Mouse (Mus musculus) kidney, adult 8-10 months (tissue): ENCODE measurements at regions not wholly inside any gene's neighbourhood (a gene's known extent, or its start where the extent isn't known, plus 50 kb on each side); places are given as distances from the start of the nearest gene placed in this dataset.

Source experiments
- DNase-seq, 2 experiments: peaks; one replicate each; pipeline ENCODE4 v3.0.0; 2022

DNA sequence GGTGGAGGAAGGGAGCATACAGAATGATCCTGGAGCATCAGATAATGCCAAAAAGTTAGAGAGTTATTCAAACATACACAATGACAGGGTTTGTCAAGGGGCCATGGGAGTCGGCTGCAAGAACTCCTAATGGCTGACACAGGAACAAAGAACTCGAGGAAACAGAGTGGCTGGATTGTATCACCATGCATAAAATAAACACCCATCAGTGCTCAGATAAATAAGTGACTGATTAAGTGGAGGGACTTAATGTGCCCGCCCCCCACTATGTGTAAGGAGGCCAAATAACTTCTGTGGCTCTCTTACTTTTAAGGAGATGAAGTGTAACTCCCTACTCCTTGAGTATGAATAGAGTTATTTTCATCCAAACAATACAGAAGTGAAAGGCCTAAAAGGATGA lies 220.1 kb upstream of the 9630041A04Rik start:
- no peak for DNase-seq

DNA sequence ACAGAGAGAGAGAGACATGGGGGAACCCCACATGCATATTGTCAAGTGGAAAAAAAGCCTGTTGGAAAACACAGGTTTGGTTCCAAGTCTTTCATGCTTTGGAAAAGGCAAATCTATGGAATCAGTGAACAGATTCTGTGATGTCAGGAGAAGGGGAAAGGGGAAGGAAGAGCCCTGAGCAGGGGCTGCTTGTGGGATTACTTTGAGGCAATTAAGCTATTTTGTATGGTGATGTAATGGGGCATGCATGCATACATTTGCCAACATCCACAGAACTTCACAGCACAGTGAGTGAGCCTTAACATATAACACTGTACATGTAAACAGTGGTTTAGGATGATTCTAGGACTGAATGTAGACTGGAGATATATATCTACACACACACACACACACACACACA lies 221.0 kb upstream of the 9630041A04Rik start:
- no peak for DNase-seq

DNA sequence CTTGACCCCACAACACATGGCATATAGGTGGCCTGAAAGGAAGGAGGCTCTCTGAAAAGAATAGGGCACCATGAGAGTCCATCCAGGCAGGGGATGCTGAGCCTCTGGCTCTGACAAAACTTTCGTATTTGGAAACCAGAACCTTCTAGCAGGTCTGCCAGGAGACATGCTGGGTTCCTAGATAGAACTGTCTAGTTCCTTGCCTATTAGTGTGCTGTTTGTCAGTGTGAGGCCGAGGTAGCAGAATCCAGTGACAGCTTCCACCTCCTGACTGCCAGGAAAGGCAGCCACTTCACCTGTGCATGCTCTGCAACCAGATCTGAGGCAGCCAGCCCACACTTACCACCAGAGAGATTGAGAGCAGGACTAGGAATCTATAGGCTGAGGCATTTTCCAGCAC lies 245.4 kb upstream of the 9630041A04Rik start:
- DNase-seq, result no peak

DNA sequence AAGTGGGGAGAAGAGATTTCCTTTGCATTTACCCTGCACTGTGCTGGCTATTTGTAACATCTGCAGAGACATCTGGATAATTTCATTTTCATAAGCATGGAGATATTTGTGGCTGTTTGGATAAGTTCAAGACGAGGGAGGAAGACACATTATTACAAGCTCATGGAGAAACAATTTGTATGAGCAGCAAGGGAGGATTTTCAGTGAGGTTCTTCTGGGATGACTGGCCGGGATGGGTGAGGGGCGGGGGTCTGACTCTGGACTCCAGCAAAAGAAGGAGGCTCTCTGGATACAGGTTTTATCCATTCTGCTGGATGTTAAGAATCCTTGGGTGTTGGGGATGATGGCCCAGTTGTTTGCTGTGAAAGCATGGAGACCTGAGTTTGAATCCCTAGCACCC lies 246.5 kb upstream of the 9630041A04Rik start:
- no peak for DNase-seq

DNA sequence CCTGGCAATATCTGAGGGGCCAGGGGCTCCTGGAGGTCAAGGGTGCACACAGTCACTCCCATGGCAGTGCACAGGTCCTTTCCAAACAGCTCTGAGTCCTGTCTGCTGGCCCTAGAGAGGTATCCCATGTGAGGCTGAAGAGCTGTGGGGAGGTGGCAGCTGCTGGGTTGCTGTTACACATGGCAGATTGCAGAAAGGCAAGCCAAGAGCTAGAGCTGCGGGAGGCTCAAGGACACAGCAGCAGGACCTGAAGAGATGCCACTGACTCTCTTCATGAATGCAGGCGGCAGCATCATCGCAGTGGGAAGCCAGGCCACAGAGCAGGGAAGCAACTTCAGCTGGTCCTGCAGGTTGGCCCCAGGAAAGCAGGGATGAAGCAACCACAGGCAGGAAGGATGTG lies 247.7 kb upstream of the 9630041A04Rik start:
- no peak for DNase-seq

DNA sequence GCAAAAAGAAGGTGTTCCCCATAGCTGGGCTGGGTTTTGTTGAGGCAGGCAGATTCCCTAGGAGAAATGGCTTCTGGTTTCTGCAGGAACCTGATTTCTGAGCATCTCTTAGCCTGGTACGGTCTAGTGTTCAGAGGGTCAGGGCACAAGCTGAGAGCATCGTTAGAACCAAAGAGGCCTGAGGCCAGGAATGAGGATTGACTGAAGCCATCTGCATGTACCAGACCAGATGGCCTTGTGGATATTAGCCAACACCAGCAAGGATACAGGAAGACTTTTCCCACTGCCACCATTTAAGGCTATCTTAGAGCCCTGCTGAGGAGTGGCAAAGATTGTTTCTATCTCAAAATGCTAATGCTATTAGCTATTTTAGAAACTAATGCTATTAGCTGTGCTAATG lies 248.2 kb upstream of the 9630041A04Rik start:
- DNase-seq, result no peak

DNA sequence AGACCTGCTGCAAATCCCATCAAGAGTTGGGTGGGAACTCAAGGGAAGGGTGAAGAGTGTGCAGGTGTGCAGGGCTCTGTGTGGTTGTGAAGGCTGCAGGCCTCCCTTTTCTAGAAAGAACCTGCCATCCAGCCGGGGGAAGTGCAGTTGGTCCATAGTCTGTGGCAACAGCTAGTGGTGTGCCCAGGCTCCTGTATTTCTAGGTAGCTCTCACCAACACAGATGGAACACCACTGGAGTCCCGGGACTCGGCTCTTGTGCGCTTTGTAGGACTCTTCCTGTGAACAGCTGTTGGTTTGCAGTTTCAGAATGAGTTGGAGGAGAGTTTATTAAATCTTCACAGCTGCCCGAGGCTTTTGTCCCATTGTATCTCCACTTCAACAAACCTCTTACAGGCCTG lies 248.7 kb upstream of the 9630041A04Rik start:
- no peak for DNase-seq

DNA sequence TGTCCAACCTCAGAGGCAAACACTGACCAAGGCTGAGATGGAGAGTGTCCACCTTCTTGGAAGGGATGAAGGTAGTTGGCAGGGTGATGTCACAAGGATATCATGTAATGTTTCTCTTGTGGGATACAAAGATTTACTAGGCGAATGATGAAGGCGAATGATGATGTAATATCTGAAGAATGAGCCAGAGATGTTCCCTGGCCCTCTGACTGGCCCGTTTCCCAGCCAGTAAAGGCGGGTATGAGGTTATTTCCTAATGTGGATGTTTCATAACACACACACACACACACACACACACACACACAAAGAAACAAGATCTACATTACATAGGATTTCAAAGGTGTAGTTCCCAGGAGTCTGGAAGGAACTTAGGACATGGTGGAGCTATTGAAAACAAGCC lies 249.1 kb upstream of the 9630041A04Rik start:
- DNase-seq, result no peak

DNA sequence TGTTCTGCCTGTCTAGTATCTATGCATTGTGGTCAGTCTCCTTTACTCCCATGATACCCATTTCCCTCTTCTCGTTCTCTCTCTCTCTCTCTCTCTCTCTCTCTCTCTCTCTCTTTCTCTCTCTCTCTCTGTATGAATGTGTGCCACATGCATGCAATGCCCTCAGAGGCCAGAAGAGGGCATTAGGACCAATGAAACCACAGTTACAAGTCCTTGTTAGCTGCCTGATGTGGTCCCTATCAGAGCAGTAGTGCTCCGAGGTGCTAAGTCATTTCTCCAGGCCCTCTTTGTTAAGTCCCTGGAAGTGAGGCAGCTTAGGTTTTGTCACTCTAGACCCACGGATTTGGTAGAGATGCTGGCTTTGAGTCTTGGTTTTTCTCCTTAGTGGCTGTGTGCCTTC lies 250.2 kb upstream of the 9630041A04Rik start:
- DNase-seq, result peak in 1 of 2 experiments; percentile 41

DNA sequence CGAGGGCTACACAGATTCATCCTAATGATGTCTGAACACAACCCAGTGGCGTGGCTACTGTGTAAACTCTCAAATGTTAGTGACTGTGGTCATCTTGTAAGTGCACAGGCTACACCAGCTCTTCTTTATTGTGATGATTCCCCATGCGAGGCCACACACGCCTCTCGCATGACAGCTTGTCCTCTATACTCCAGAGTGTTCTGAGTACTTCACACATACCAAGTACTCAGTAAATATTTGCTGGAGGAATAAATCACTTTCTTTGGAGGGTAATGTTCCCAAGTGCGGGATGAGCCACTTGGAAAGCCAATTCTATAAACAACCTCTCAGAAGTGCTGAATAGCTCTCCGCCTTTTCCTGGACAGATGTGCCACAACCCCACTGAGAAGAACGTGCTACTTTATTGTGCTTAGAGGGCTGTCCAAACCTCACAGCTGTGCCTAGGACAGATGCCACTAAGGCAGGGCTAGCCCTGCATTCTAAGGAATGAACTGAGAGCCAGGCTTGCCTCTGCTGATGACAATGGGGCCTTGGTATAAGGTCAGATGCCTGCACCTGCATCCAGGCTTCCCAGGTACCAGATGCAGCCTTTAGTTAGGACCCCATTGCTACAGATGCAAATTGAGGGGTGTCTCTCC lies 250.7 kb upstream of the 9630041A04Rik start:
- no peak for DNase-seq

DNA sequence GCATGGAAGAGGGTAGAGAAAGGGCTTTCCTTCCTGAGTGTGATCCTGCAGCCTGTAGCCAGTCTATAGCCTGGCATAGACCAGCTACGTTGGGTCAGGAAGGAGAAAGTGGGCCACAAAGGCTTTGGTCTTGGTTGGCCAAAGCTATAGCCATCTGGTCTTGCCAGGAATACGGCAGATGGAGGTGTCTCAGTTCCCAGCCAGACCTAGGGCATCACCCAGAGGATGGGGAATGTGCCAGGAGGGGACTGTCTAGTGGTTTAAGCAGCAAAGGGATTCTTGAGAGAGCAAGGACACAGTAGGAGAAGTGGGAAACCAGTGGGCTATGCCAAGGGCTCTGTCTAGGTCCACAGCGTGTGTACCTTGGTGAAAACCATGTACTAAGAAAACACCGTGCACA lies 251.3 kb upstream of the 9630041A04Rik start:
- no peak for DNase-seq

DNA sequence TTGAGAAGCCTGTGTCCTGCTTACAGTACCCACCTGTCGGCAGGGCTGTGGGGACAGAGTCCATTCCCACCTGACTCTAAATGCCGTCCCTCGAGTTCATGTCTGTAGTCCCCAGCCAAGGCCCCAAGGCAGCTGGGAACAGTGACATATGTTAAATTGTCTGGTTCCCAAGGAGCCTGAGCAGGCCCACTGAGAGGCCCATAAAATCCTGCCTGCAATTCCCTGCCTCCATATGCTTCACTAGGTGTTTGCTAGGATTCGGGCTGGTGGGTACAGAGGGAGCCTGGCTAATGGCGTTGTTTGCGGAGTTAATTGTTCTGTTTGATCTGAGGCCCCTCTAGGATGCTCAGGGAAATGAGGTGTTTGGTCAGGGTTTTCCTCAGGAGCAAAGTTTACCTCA lies 258.8 kb upstream of the 9630041A04Rik start:
- no peak for DNase-seq

DNA sequence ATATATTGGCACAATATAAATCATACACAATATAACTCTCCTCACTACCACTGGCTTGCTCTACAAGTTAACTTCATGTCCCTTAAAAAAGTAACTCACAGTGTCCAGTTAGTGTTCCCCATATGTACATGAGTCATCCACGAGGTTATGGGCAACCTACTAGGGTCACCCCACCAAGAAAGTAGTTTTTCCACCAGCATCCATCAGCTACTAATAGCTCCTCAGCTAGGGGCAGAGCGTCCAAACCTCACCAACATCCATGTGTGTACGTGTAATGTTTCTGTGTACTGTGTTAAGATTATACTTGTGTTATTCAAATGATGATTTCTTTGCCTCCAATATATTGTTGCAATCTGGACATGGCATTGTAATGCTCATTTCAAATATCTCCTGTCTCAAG lies 264.7 kb upstream of the 9630041A04Rik start:
- DNase-seq, result no peak

DNA sequence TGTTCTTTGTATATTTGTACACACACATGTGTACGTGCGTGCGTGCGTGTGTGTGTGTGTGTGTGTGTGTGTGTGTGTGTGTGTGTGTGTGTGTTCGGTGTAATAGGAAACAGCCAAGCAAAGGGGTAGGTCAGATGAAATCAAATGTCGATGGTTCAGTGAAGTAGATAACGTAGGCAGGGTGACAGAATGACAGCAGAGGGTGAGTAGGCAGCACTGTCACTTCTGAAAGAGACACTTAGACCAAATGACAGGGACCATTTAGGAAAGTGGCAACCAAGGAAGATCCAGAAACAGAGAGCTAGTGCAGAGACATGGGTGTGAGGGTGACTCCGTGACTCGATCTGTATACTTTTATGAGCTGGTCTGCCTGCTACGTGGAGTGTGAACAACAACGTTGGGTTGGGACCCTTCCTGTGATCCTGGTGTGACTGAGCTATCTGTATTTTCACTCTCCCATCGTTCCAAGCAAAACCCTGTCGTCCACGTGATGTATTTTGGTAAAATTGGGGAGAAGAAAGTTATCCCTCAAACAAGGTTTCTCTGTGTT lies 266.5 kb upstream of the 9630041A04Rik start:
- DNase-seq, result no peak

DNA sequence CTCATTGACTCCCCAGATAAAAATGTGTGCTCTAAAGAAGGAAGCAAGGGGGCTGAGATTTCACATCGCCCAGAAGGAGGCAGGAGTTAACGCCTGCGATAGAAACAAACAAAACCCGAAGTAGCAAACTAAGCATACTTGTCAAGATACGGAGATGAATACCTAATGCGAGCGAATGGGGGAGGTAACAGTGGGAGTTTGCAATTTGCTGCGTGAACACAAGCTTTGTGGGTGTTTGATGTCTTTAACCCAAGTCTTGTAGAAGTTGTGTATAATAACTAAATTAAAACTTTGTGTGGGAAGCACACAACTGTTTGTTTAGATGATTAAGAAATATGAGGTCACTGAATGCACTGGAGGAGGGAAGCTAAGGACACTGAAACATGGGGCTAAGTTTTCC lies 269.0 kb upstream of the 9630041A04Rik start:
- no peak for DNase-seq

DNA sequence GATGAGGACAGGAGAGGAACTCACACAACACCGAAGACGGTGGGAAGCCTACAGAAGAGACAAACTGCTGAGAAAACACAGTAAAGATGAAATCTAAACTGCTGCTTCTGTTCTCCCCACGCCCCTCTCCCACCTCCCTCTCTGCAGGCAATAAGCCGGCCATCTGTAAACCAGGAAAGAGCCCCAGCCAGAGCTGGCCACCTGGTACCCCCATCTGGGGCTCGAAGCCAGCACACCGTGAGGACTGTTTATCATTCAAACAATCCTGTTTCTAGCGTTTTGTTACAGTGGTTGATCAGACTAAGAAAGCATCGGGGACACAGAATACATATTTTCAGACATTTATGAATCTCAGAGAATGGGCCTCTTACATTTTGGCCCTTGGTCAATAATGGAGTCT lies 270.0 kb upstream of the 9630041A04Rik start:
- no peak for DNase-seq

DNA sequence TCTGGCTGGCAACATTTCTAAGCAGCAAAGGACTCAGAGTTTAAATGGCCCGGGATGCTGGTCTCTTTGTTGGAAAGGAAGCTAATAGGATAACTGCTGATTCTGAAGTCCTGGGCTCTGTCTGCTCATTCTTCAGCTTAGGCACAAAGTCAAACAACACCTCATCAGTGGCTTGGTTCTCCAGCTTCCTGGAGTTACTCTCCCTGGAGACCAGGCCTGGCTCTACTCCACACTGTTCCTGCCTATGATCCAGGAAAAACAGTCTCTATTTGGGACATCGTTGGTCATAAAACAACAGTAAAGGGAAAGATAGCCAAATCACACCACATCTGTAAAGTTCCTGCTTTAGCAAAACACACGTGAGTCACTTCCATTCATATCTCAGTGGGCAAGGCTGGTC lies 271.3 kb upstream of the 9630041A04Rik start:
- DNase-seq, result peak in 1 of 2 experiments; percentile 9

DNA sequence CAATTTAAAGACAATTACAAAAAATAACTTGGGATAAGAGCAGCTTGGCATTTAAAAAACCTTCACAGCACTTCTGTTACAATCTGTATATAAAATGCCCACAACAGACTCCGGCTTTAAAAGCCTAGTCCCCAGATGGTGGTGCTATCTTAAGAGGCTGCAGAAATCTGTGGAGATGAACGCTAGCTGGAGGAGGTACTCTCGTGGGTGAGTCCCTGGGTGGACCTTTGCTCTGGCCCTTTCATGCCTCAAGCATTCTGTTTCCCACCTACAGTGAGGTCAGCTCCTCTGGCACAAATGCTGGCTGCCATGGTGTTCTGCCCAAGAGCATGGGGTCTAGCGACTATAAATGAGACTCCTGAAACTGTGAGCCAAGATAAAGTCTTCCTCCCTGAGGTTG lies 280.6 kb upstream of the 9630041A04Rik start:
- no peak for DNase-seq

DNA sequence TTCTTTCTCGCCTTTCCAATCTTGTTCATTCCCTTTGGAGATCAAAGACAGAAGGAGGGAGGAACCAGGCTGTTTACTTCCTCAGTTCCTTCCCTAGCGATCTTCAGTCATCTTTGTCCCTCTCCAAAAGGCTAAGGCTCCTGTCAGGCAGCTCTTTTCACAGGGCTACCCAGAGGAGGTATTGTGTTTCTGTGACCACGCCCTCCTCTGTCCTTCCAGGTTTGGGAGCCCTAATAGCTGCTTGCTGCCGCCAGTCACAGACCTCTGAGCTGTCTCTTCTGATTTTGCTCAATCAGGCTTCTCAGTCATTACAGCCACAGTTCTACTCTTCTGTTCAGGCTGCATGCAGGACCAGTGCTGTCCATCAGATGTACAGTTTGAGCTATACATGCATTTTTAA lies 290.9 kb upstream of the 9630041A04Rik start:
- DNase-seq, result no peak

DNA sequence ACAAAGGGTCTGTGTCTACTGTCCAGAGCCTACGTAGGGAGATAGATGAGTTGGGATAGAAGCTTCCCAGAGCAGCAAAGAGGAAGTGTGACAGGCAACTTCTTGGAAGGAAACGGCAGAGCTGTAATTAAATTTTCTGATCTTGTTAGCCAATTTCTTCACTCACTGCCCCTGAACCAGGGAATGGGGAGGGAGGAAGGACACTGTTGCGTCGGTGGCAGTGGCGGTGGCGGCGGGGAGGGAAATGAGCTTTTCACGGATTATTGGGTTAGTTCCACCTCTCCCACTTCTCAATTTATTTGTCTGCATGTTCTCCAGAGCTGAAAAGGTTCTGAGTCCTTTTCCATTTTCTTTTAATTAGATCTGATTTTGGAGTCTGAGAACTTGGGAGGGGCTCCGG lies 298.4 kb upstream of the 9630041A04Rik start:
- DNase-seq, result no peak

DNA sequence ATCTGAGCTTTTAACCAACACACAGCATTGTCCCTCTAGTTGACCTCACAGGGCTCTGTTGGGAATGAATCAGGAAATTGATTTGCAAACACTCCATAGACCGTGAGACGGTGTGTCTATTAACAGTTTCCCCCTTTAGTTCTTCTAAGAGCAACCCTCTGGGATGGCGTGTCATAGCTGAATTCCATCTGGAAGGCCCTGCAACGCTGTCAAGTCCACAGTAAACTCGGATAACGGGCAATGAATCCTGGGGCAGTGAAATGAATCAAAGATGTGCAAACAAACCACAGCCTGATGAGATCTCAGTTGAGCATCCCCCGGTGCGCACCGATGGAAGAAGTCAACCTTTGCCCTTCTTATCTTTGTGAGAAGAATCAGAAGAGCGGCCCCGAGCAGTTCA lies 302.3 kb upstream of the 9630041A04Rik start:
- no peak for DNase-seq

DNA sequence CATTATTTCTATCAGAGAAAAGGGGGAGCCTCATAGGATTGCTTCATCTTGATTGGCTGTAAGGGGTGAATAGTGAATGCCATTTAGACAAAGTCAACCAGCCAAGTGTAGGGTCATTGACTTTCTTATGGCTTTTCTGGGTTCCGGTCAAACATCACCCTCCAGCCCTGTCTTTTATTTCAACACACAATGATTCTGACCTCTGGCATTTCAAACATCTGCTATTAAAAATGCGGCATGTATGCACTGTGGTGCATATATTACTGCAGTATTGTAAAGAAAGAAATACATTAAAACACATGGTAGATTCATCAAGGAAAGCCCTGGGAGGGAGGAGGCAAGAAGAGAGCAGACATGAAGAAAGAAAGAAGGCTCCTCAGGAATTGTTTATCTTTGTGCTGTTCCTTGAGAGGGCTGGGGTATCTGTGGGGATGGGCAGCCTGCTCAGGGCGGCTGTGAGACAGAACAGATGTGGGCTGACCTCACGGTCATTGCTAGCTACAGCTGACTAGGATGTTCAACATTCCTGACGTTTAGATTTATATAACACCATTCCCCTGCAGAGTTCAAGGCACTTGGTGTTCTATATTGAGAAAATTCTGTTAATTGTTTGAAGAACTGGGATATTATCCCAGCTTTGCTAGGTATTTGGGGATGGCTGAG lies 303.5 kb upstream of the Ppp2r3a start:
- DNase-seq, result no peak

DNA sequence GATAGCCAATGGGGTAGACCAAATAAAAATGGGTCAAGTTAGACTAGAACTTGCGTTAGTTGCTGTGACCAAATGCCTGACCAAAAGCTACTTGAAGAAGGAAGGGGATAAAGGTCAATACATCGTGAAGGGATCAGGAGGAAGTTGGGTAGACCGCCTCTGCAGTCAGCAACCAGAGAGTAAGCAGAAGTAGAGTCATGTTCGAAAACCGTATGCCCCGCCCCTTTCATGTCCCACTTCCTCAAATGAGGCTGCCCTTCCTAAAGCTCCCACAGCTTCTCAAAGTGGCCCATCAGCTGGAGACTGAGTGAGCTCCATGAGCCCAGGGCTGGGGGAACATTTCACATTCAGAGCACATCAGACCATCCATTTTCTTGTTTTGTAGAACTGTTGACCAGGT lies 301.2 kb upstream of the Ppp2r3a start:
- no peak for DNase-seq

DNA sequence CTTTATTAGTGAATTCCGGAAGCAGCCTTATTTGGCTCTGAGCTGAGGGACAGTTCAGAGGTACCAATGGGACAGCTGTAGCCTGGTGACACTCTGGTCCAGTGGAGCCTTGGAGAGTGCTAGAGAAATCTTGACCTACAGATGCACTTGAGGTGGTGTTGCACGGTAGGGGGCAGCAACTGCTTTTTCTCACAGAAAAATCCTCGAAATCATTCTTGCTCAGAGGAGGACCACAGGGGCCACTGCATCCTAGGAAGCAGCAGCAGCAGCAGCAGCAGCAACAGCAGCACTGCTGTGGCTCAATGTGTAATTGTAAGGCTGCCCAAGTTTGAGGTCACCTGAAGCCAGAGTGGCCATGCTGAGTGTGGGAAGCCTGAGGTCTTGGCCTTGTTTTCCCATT lies 299.7 kb upstream of the Ppp2r3a start:
- DNase-seq, result no peak
